Mouse (Mus musculus) midbrain, embryonic 11.5 days (tissue): ENCODE data around the gene Camsap2. TPM values are rescaled to one million over a fixed set of nuclear protein-coding genes. Genes with fewer than 3 reads are reported as not detected.

ENCODE experiments used
- ATAC-seq: fragments of 200-750 bp; cut with Nextera tagmentation; 2 replicates; pipeline ENCODE4 v1.8.0; 2017; ENCODE audit warnings: moderate TSS enrichment, moderate library complexity; ENCODE audit not compliant: low FRiP score
- DNase-seq: peaks from one replicate; pipeline ENCODE4 v3.0.0; 2015; ENCODE audit warnings: low spot score; ENCODE audit errors: missing footprints
- H3K27ac ChIP-seq: fragments of 300-500 bp; sonication (generic); 2 replicates; pipeline ENCODE4 v1.5.1; 2014; ENCODE audit warnings: low read depth, low read length
- H3K27me3 ChIP-seq: fragments of 300-500 bp; sonication (generic); 2 replicates; pipeline ENCODE4 v1.6.1; 2014; ENCODE audit warnings: mild to moderate bottlenecking, low read length, moderate library complexity, mixed read lengths; ENCODE audit not compliant: control insufficient read depth, insufficient read depth
- H3K36me3 ChIP-seq: fragments of 300-500 bp; sonication (generic); 2 replicates; pipeline ENCODE4 v1.6.1; 2014; ENCODE audit warnings: mild to moderate bottlenecking, low read length, moderate library complexity, mixed read lengths; ENCODE audit not compliant: control insufficient read depth, insufficient read depth
- H3K4me1 ChIP-seq: fragments of 300-500 bp; sonication (generic); 2 replicates; pipeline ENCODE4 v1.6.1; 2014; ENCODE audit warnings: low read length; ENCODE audit not compliant: control insufficient read depth, insufficient read depth
- H3K4me2 ChIP-seq: fragments of 300-500 bp; sonication (generic); 2 replicates; pipeline ENCODE4 v1.6.1; 2014; ENCODE audit warnings: mild to moderate bottlenecking, moderate library complexity
- H3K4me3 ChIP-seq: fragments of 300-500 bp; sonication (generic); 2 replicates; pipeline ENCODE4 v1.5.1; 2014; ENCODE audit warnings: low read depth, low read length
- H3K9ac ChIP-seq: fragments of 300-500 bp; sonication (generic); 2 replicates; pipeline ENCODE4 v1.6.1; 2014; ENCODE audit warnings: low read length
- H3K9me3 ChIP-seq: fragments of 300-500 bp; sonication (generic); 2 replicates; pipeline ENCODE4 v1.6.1; 2016; ENCODE audit warnings: low read length; ENCODE audit not compliant: control insufficient read depth
- WGBS: fragments of 180-500 bp; shearing (Covaris S2); extraction: QIAGEN DNeasy Blood & Tissue Kit; methylation state at CpG from one replicate; pipeline ENCODE4 v1.1.7; 2014; 5-methylcytosine and 5-hydroxymethylcytosine counted together
- polyA plus RNA-seq: library from polyadenylated mRNA; unstranded; fragments of >200 nt; fragmentation: Nextera tagmentation; extraction: Ambion mirVana; gene quantifications from 2 replicates; pipeline ENCODE4 v1.2.1, GENCODE M21; 2014

The Camsap2 gene
- polyA plus RNA-seq, 1 experiment from 2014 or later: 32.7 TPM

DNA sequence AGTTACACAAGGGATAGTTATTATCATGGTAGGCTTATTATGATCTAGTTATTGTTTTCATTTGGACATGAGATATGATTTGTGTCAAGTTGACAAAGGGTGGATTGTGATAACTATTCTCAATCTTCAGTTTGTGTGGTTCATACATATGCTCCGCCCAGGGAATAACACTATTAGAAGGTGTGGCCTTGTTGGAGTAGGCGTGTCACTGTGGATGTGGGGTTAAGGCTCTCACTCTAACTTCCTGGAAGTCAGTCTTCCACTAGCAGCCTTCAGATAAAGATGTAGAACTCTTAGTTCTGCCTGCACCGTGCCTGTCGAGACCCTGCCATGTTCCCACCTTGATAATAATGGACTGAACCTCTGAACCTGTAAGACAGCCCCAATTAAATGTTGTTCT, 107.4 kb downstream of the Camsap2 start:
- Histone ChIP-seq H3K4me1 (peaks cover 5% of the 10 kb centered on the region; the same call in 1 of the 2 replicates), H3K4me2 (no peak overlapping the region), H3K36me3 (no peaks in the 10 kb centered on the region), H3K4me3 (no peak overlapping the region), H3K9ac (no peak overlapping the region), H3K9me3 (no peaks in the 10 kb centered on the region), H3K27me3 (peaks cover 29% of the 10 kb centered on the region; the same call in 1 of the 2 replicates), H3K27ac (no peak overlapping the region)
- ATAC-seq (no peak), DNase-seq (no peak)
- WGBS: 88% methylated on average over 4 of the region's 4 CpGs

DNA sequence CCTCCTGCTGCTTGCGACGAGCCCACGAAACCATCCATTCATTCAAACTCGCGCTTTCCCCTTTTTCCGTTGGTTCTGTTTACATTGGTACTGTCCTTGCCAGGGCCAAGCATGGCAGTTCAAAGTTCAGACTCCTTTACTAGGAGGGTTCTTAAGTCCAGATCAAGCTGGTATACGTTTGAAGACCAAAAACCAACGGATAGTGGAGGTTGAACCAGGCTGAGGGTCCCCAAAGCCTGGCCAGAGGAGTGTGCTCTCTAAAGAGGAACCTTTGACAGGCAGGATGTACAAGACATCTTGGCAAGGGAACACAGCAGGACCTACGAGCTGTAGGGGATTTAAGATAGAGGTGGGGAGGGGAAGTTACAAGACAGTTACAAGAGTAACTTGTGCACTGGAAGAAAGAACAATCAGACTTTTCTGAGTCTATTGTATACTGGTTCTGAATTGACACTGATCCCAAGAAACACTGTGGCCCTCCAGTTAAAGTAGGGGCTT, 111.3 kb downstream of the Camsap2 start:
- Histone ChIP-seq H3K9ac (peak overlapping the region; percentile 77), H3K9me3 (no peaks in the 10 kb centered on the region), H3K4me2 (peak overlapping the region; percentile 70), H3K4me3 (peak overlapping the region; percentile 58), H3K36me3 (no peaks in the 10 kb centered on the region), H3K27ac (no peak overlapping the region; the same call in 1 of the 2 replicates), H3K4me1 (peaks cover 34% of the 10 kb centered on the region), H3K27me3 (peaks cover 20% of the 10 kb centered on the region; the same call in 1 of the 2 replicates)
- DNase-seq (no peak), ATAC-seq (no peak; the same call in 1 of the 2 replicates)
- under 1% methylated on average over 9 of the region's 9 CpGs for WGBS

- H3K4me2 ChIP-seq: peak within 1 kb of the TSS; percentile 70
- H3K36me3 ChIP-seq: no peaks in the 10 kb centered on the region
- H3K9me3 ChIP-seq: no peaks in the 10 kb centered on the region
- H3K27ac ChIP-seq: peak within 1 kb of the TSS; percentile 46
- under 1% methylated on average over 48 of the region's 51 CpGs for WGBS
- H3K4me3 ChIP-seq: peak within 1 kb of the TSS; percentile 58
- H3K4me1 ChIP-seq: peaks cover 39% of the 10 kb centered on the region
- peak; percentile 99 for DNase-seq
- peak within 1 kb of the TSS; percentile 77 for H3K9ac ChIP-seq
- peak; percentile 91 for ATAC-seq
- peaks cover 16% of the 10 kb centered on the region; the same call in 1 of the 2 replicates for H3K27me3 ChIP-seq
Observed at GRCm38 (mm10) chr1:136233892-136234594, 111.9 kb downstream of the Camsap2 start, which contains the start of gene Inava. Inava (minus strand) TSS chr1:136234264.

DNA sequence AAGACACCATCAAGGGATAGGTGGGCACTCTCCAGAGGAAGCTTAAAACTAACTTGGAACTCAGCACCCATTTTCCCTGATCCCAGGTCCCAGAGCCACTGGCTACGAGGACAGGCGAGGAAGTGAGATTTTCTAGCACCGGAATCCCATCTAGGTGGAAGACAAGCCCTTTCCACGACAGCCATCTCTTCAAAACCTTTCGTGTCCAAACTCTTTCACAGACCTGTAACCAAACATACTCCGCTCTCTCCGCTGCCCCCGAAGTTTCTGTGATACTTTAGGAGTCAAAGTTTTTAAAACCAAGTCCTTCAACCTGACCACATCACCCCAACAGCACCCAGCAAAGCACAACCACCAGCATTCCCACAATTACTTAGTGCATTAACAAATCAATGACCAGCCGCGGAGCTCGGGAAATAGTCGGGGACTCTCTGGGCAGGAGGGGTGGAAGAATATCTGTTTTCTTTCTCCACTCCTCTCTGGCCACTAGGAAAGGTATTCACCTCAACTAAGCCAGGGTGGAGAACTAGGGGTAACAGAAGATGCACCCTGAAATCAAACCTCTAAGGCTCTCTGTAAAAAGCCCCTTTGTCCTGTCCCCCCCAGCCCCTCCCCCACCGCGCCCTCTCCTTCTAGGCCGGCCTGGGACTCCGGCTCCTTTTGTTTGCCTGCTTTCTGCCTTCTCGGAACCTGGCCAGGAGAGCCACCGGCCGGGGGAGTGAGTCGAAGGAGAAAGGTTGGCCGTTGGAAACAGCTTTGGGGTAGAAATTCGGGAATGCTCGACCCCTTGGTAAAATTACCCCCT, 112.7 kb downstream of the Camsap2 start:
- Histone ChIP-seq H3K36me3 (no peaks in the 10 kb centered on the region), H3K27me3 (peaks cover 16% of the 10 kb centered on the region; the same call in 1 of the 2 replicates), H3K27ac (peak overlapping the region; percentile 41), H3K9ac (peak overlapping the region; percentile 77), H3K4me2 (peak overlapping the region; percentile 70), H3K4me3 (peak overlapping the region; percentile 58), H3K9me3 (no peaks in the 10 kb centered on the region), H3K4me1 (peaks cover 48% of the 10 kb centered on the region)
- ATAC-seq (peak; percentile 11), DNase-seq (peak; percentile 95)
- under 1% methylated on average over 23 of the region's 23 CpGs for WGBS

DNA sequence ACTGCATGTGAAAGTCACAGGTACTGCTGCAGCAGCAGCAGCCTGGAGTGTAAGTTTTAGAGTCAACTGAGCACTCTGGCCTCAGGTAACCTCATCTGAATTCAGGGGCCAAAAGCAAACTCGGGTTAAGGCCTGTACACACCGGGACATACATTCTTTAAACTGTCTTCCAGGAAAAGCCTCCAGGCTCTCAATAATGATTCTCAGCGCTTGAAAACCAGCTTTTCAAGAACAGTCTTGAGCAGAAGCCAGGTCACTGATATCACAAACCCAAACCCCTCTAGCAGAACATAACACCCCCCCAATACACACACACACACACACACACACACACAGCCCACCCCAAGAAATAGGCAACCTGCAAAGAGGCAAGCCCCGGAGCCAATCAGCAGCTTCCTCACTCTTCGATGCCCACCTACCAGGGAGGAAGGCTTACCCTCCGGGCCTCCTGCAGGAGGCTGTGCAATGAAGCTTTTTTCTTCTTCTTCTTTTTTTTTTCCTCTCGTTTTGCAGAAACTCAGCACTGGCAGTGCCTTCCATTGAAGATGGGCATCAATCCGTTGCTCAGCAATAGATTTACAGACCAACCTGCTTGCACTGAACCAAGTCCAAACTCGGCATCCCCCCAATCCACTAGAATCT, 113.5 kb downstream of the Camsap2 start:
- peak; percentile 90 for DNase-seq
- no peak for ATAC-seq
- no peak overlapping the region for H3K27ac ChIP-seq
- peak overlapping the region; percentile 58 for H3K4me3 ChIP-seq
- H3K36me3 ChIP-seq: no peaks in the 10 kb centered on the region
- no peaks in the 10 kb centered on the region for H3K9me3 ChIP-seq
- H3K4me2 ChIP-seq: peak overlapping the region; percentile 70
- peaks cover 49% of the 10 kb centered on the region for H3K4me1 ChIP-seq
- peaks cover 16% of the 10 kb centered on the region; the same call in 1 of the 2 replicates for H3K27me3 ChIP-seq
- peak overlapping the region; percentile 77; the same call in 1 of the 2 replicates for H3K9ac ChIP-seq
- WGBS: 3% methylated on average over 9 of the region's 9 CpGs

GRCm38 (mm10) chr1:136231596-136231995, 114.3 kb downstream of the Camsap2 start:
- Histone ChIP-seq H3K4me3 (peak overlapping the region; percentile 58), H3K9ac (peak overlapping the region; percentile 43), H3K4me2 (peak overlapping the region; percentile 70), H3K9me3 (no peaks in the 10 kb centered on the region), H3K27me3 (peaks cover 11% of the 10 kb centered on the region; the same call in 1 of the 2 replicates), H3K4me1 (peaks cover 49% of the 10 kb centered on the region), H3K36me3 (0 out of 2 replicates have a peak, but pooled peaks cover 3% of the 10 kb centered on the region), H3K27ac (no peak overlapping the region)
- ATAC-seq: no peak
- no peak for DNase-seq
- 1% methylated on average over 6 of the region's 6 CpGs for WGBS

DNA sequence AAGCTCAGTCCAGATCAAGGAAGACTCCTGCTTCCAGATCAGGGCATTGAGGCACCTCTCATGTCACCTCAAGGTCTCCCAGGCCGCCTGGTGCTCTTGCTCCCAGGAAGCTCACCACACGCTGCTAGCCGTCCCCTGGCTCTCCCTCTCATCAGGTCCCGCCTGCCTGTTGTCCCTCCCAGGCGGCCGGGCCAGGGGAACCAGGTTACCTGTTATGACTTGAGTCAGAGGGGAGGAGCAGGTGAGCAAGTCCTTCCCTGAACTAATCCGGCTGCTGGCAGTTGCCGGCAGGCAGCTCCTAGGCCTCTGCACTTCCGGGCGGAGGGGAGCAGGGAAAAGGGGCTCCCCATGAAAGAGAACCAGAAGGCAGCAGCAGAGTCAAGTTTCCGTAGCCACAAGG, 115.7 kb downstream of the Camsap2 start:
- H3K9ac ChIP-seq: peak overlapping the region; percentile 1
- ATAC-seq: no peak
- peak overlapping the region; percentile 70 for H3K4me2 ChIP-seq
- peak; percentile 84 for DNase-seq
- no peaks in the 10 kb centered on the region for H3K9me3 ChIP-seq
- 0 out of 2 replicates have a peak, but pooled peaks cover 5% of the 10 kb centered on the region for H3K36me3 ChIP-seq
- 26% methylated on average over 11 of the region's 11 CpGs for WGBS
- H3K4me3 ChIP-seq: no peak overlapping the region
- H3K4me1 ChIP-seq: peaks cover 52% of the 10 kb centered on the region
- H3K27ac ChIP-seq: no peak overlapping the region
- no peaks in the 10 kb centered on the region; the same call in 1 of the 2 replicates for H3K27me3 ChIP-seq

GRCm38 (mm10) chr1:136229040-136229373, 116.9 kb downstream of the Camsap2 start:
- Histone ChIP-seq H3K4me2 (no peak overlapping the region), H3K9ac (peak overlapping the region; percentile 3; the same call in 1 of the 2 replicates), H3K4me1 (peaks cover 47% of the 10 kb centered on the region), H3K36me3 (peaks cover 9% of the 10 kb centered on the region; the same call in 1 of the 2 replicates), H3K27ac (no peak overlapping the region), H3K4me3 (no peak overlapping the region), H3K9me3 (no peaks in the 10 kb centered on the region), H3K27me3 (no peaks in the 10 kb centered on the region; the same call in 1 of the 2 replicates)
- no peak for ATAC-seq
- DNase-seq: peak; percentile 86
- 23% methylated on average over 6 of the region's 6 CpGs for WGBS
